Mouse (Mus musculus): ENCODE data around the gene Gm27027.

DNA sequence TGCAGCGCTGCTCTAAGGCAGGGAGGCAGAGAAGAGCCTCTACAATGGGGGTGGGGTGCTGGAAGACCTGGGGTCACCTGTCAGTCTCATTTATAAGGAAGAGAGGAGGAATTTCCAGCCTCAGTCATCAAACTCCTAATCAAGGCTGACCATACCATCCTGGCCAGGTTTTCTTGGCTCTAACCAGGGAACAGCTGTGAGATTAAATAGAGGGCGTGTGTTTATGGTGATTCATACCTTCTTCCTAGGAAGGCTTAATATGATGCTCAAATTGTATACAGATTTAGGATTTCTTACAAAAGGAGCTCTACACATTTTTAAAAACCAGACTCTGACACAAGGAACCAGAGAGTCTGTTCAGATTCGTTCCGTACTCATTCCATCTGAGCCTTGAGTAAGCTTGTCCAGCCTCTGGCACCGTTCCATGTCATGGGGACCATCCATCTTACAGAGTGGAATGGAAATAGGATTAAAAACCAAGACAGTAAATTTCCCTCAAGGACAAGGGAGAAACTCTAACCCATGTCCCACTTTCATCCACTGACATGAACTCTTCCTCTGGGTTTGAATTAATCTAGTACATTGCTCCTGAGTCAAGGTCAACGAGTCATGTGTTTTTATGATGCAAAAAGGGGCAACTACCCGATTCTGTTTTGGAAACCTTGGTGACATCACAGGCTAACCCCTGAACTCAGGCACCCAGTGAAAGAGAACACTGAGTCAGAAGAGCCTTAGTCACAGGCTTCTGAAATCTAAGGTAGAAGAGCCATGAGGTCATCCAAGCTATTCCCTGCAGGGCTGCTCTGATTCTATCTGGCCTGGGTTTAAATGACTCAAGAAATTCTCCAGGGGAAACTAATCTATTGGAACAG lies 16.7 kb downstream of the Gm27027 start:
- no peak for TF ChIP-seq CTCF (IDR thresholded peaks at IDR 0.05; ENCODE audit: low read depth)
- TF ChIP-seq EP300 (IDR thresholded peaks at IDR 0.05; ENCODE audit: low read depth): no peak

All from heart, postnatal 0 days (tissue).